Mouse (Mus musculus): Measurements from ENCODE around the gene Ephb4. TPM values are rescaled to one million over a fixed set of nuclear protein-coding genes. Genes with fewer than 3 reads are reported as not detected.

The Ephb4 gene
- polyA plus RNA-seq, 1 experiment from 2014 or later, result 6.6 TPM

Other genes starting within 250 kb of the Ephb4 start
- gene Trim56, start 233.9 kb upstream of the Ephb4 start, polyA plus RNA-seq (2015; fragmentation: Nextera tagmentation; extraction: Ambion mirVana), result 13.0 and 18.0 TPM in 2 replicates
- gene Muc3, start 200.8 kb upstream of the Ephb4 start, polyA plus RNA-seq (2015; fragmentation: Nextera tagmentation; extraction: Ambion mirVana), result 0.36 and 0.46 TPM in 2 replicates
- gene Muc3a, start 137.7 kb upstream of the Ephb4 start, polyA plus RNA-seq (2015; fragmentation: Nextera tagmentation; extraction: Ambion mirVana), result 1.7 TPM in 2 replicates
- gene Ache, start 62.6 kb upstream of the Ephb4 start, polyA plus RNA-seq (2015; fragmentation: Nextera tagmentation; extraction: Ambion mirVana), result 25.9 and 26.3 TPM in 2 replicates
- 16.6 and 21.0 TPM in 2 replicates for gene Ufsp1, start 55.5 kb upstream of the Ephb4 start, polyA plus RNA-seq (2015; fragmentation: Nextera tagmentation; extraction: Ambion mirVana)
- 114 and 118 TPM in 2 replicates for gene Srrt, start 42.4 kb upstream of the Ephb4 start, polyA plus RNA-seq (2015; fragmentation: Nextera tagmentation; extraction: Ambion mirVana)
- 17.1 and 17.4 TPM in 2 replicates for gene Trip6, start 35.7 kb upstream of the Ephb4 start, polyA plus RNA-seq (2015; fragmentation: Nextera tagmentation; extraction: Ambion mirVana)
- gene Slc12a9, start 16.5 kb upstream of the Ephb4 start, polyA plus RNA-seq (2015; fragmentation: Nextera tagmentation; extraction: Ambion mirVana), result 7.0 and 9.5 TPM in 2 replicates
- gene Zan, start 127.0 kb downstream of the Ephb4 start, polyA plus RNA-seq (2015; fragmentation: Nextera tagmentation; extraction: Ambion mirVana), result 0.01 and 0.08 TPM in 2 replicates
- 84.6 and 90.0 TPM in 2 replicates for gene Pop7, start 152.4 kb downstream of the Ephb4 start, polyA plus RNA-seq (2015; fragmentation: Nextera tagmentation; extraction: Ambion mirVana)
- 10.5 and 15.9 TPM in 2 replicates for gene Gigyf1, start 168.4 kb downstream of the Ephb4 start, polyA plus RNA-seq (2015; fragmentation: Nextera tagmentation; extraction: Ambion mirVana)
- gene Epo, start 183.1 kb downstream of the Ephb4 start, polyA plus RNA-seq (2015; fragmentation: Nextera tagmentation; extraction: Ambion mirVana), result not detected in 2 replicates
- 425 and 451 TPM in 2 replicates for gene Gnb2, start 183.4 kb downstream of the Ephb4 start, polyA plus RNA-seq (2015; fragmentation: Nextera tagmentation; extraction: Ambion mirVana)
- 0.14 TPM in 1 of 2 replicates, not detected in the other for gene Actl6b, start 203.4 kb downstream of the Ephb4 start, polyA plus RNA-seq (2015; fragmentation: Nextera tagmentation; extraction: Ambion mirVana)
- gene Tfr2, start 219.7 kb downstream of the Ephb4 start, polyA plus RNA-seq (2015; fragmentation: Nextera tagmentation; extraction: Ambion mirVana), result 0.98 and 1.2 TPM in 2 replicates